Mouse (Mus musculus) kidney, adult 8-10 months (tissue): ENCODE data around the gene Nadk.
"Not testable (repeated sequence)": the region's sequence is repeated elsewhere in the genome, so short reads cannot be mapped to it uniquely, and the experiment has no call there.

ENCODE experiments used
- DNase-seq, 2 experiments: peaks; one replicate each; pipeline ENCODE4 v3.0.0; 2022

The Nadk gene

DNA sequence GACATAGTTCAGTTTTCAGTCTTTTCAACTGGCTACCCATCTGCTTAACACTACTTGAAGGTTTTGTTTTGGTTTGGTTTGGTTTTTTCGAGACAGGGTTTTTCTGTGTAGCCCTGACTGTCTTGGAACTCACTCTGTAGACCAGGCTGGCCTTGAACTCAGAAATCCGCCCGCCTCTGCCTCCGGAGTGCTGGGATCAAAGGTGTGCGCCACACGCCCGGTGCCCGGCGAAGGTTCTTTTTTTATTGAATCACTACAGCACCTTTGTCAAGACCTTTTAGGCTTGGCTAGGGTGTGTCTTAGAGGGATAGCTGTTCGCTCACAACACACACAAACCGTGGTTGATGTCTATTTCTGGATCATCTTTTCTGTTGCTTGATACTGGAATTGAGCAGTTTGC is 8.1 kb downstream of the Nadk start:
- not testable (repeated sequence) for DNase-seq

GRCm38 (mm10) chr4:155571442-155571841 is 9.3 kb downstream of the Nadk start:
- no peak for DNase-seq

DNA sequence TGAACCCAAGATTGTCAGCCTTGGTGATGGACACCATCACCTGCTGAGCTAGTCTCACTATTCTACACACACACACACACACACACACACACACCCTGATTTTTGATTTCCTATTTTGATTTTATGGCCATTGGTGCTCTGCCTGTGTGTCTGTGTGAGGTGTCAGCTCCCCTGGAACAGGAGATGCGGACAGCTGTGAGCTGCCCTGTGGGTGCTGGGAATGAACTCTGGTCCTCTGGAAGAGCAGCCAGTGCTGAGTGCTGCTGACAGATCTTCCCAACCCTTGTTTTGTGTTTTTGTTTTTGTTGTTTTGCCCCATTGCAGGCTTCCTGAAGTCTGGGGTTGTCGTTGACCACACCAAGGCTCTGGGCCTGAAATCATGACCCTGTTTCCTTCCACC is 11.0 kb downstream of the Nadk start:
- no peak for DNase-seq

DNA sequence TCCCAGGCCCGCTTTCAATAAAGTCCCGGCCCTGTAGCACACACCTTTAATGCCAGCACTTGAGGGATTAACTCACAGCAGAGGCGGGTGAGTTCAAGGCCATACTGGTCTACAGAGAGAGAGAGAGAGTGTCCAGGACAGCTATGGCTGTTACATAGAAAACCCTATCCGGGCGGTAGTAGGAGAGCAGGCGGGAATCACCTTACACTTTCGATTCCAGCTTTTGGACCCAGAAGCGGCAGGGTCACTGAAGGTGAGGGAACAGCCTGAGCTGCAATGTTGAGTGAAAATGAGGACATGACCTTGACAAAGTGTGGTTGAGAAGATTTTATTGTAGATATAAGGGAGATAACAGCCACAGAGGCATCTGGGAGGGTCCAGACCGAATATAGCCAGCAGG is 11.7 kb downstream of the Nadk start:
- no peak for DNase-seq

DNA sequence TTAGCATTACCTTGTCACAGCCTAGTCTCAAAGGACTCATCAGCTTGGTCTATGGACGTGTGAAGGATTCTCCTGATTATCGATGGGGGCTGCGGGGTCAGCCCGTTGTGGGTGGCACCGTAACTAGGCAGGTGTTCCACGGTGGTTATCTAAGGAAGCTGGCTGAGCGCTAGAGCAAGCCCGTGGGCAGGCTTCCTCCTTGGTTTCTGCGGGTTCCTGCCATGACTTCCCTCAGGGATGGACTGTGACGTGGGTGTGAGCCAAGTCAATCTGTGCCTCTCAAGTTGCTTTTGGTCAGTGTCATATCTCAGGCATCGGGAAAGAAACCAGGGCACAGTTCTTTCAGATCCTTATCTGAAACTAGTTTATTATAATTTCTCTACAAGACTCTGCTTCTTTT is 12.8 kb downstream of the Nadk start:
- no peak for DNase-seq

DNA sequence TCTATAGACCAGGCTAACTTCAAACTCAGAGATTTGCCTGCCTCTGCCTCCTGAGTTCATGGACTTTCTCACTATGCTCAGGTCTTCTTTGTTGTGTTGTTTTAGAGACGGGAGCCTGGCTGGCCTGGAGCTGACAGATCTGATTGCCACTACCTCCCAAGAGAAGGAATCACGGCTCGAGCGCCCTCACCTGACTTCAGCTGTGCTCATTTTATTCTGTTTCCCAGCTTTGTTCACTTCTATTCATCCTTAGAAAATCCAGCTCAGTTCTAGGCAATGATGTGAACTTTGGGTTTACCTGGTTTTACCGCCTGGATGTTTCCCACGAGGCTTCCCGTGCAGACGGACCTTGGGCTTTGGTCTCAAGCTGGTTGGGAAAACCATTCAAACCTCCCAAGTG is 13.3 kb downstream of the Nadk start:
- no peak for DNase-seq

GRCm38 (mm10) chr4:155577132-155577531 is 15.0 kb downstream of the Nadk start:
- peak in 1 of 2 experiments; percentile 57 for DNase-seq

DNA sequence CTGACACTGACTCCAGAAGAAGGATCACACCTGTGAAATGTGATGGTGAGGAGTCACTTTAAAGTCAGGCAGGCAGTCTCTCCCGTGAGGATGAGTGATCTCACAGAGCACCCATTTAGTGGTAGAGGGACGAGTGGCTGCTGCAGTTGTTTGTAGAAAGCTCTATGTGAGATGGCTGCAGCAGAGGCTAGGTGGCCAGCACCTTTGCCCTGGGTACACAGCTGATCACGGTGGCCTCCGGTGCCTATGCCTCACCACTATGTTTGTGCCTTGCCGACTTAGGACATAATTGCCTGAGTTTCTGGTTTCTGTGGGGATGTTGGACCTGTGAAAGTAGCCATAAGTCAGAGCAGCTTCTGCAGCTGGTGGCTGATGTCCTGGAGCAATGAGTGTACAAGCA is 15.6 kb downstream of the Nadk start:
- no peak for DNase-seq

DNA sequence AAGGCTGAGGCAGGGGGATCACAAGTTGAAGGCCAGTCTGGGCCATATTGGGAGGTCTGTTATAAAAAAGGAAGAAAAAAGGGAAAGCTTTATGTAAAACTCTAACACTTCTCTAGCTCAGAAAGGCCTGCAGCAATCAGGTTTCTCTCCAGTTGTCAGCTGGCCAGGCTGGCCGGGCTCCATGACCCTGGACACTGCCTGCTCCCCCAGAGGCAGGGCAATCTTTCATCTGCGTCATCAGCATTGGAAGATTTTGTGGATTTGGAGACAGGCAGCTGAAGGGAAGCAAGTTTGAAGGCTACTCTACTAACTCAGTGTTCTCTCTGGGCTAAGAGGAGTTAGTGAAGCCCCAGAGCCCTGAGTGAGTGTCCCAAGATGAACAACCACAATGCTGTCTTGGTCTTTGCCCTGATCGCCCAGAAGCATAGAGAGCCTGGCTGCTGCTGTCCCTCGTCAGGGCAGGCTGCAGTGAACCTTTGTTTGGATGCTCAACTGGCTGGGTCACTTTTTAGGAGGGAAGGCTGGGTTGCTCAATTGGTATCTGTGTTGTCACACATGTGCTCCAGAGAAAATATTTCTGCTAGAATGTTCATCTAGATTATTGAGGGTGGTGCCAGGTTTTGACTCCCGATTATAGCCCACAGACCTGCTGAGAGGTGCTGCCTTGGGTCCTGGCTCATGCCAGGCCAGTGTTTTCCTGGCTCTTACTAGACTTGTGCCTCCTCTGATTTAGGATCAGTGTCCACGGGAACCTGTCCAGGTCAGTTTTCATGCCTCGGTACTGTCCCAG is 16.4 kb downstream of the Nadk start:
- DNase-seq: peak; percentile 64 to 70

DNA sequence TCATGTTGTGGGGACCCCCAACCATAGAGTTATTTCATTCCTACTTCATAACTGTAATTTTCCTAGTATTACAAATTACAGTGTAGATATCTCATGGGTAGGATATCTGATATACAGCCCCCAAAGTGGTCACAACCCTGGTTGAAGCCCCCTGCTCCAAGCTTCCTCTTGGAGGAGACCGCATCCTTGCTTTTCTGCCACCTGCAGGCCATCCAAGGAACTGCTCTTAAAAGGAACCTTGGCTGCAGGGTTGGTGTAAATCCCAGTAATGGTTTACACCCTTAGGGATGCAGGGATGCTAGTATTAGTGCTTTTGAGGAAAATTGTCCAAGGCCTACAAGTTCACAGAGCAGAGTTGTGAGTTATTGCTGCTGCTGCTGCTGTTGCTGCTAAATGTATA is 18.2 kb downstream of the Nadk start:
- peak in 1 of 2 experiments; percentile 59 for DNase-seq

DNA sequence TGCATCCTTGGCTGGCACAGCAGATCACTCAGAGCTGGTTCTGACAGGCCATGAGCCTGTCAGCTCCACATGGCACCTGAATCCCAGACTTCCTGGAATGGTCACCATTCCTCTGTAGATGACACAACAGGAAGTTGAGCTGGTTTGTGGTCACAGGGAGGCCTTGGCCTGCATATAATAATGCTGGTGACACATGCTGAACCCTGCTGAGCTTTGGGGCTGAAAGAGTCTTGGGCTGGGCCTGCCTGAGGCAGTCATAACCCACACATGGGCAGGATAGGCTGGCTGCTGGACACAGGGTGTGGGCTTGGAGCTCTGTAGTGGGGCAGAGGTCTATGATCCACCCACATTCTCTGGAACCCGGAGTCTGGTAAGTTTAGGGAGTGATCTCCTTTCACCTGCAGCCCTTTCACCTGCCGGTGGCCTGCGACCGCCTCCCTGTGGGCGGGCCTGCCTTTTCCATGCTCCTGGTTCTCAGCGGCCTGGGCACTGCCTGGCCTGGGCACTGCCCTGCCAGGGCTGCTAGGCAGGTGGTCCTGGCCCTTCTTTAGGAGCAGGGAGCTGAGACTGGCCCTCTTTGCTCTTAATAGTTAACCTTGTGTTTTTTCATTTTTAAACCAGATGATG is 20.2 kb downstream of the Nadk start:
- DNase-seq: no peak

DNA sequence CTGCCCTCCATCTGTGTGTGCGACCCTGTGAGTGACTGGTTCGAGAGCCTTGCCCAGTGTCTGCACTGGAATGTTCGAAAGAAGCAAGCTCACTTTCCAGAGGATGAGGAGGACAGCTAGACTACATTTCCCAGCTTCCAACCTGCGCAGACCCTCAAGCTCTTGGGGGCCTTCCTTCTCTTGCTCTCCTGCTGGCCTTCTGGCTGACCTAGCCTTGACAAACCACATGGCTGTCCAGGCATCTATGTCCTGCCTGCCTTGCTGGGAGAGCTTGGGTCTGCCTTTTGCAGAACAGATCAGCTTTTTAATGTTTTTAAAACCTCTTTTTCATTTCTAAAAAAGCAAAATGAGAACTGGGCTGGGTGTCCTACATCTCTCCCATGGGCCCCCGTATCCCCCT is 27.2 kb downstream of the Nadk start:
- no peak for DNase-seq

DNA sequence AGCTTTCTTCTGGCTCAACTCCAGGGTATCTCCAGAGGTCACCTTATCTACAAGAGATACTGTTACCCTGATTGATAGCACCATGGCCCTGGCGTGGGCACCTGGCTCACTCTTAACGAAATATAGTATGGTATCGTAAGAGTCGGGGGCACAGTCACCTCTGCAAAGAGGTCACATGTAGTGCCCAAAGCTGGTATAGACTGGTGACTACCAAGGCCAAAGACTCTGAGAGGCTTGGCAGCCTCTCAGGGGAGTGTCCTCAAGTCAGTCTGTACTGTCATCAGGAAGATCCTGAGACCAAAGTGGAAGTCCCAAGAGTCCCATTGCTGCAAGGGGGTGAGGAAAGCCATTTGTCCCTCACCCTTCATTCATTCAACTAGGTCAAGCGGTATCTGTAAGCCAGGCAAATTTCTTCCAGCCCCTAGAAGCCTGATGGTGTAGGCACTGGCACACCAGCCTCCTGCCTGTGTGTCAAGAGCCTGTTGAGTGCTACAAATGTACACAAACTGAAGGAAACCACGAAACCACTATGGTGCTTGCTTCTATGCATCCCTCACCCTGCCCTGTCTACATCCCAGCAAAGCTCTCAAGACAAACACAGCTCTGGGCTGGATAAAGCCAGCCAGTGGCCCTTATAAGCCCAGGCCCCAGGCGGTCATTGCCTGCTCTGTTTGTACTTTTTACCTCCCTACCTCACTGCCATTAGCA is 29.0 kb downstream of the Nadk start:
- no peak for DNase-seq

DNA sequence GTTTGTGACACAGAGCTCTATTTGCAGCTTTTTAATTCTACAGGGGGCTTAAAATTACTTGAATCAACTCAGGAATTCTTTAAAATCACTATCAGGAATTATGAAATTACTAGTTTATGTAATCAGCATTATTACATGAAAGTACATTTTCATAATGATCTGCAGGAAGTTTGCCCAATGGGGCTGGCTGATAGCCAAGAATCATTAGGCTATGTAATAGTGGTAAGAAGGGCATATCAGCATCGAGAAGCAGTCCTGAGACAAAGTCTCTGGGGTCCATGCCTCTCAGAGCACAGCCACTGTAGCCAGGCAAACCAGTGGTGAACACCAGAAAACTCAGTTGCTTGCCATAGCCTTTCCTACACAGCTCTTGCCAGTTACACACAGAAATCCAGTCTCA is 31.6 kb downstream of the Nadk start:
- no peak for DNase-seq

DNA sequence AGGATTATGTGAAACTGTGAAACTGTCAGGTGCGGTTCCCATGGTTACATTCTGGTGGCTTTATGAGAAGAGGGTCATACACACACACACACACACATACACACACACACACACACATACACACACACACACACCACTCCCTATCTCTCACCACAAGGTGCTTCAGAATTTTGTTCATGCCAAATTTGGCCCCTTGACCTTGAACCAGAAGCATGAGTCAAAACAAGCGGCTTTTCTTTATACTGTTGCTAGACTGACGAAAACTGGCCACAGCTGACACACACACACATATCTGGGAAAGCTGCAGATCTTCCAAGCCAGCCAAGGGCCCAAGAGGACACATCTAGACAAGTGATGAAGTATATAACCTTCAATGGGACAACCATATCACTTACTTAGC is 33.6 kb downstream of the Nadk start:
- no peak for DNase-seq

GRCm38 (mm10) chr4:155596606-155597005 is 34.4 kb downstream of the Nadk start:
- no peak for DNase-seq

DNA sequence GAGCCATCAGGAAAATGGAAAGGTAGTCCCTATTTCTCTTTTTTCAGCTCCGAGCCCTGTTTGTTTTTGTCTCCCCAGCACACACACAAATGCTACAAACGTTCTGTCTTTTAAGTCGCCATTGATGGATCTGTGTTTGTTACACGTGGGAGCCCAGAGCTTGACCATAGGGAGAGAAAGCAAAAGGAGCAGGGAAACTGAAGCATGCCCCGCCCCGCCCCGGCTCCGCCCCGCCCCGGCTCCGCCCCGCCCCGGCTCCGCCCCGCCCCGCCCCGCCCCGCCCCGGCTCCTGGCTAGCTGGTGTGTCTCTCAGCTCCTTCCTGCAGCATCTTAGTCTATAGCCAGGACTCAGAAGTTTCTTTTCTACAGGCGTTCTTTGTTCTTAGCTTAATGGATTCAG is 36.4 kb downstream of the Nadk start:
- no peak for DNase-seq

DNA sequence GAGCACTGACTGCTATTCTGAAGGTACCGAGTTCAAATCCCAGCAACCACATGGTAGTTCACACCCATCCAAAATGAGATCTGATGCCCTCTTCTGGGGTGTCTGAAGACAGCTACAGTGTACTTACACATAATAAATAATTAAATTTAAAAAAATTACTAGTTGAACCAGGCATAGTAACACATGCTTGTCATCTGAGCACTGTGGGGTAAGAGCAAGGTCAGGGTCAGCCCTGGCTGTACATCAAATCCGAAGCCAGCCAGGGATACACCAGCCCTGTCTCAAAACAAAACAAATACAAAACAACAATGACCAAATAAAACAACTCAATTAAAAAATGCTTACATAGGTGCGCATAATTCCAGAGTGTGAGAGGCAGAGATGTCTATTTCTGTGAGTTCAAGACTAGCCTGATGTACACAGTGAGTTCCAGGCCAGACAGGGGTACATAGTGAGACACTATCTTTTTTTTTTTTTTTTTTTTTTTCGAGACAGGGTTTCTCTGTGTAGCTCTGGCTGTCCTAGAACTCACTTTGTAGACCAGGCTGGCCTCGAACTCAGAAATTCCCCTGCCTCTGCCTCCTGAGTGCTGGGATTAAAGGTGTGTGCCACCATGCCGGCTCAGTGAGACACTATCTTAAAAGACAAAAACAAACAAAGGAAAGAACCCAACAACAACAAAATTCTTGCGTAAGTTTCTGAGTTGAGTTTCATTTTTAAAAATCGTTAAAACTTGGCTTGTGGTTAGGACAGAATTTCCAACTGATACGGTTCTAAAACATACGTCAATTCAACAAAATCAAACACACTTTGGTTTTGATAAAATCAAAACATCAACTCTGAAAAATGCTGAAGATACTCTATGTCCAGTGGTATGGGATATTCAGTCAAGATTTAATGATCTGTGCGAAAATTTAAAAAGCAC is 38.0 kb downstream of the Nadk start:
- no peak for DNase-seq

GRCm38 (mm10) chr4:155601091-155601996 is 39.2 kb downstream of the Nadk start, which contains the start of gene Slc35e2:
Slc35e2 (plus strand) TSS chr4:155601416.
- peak; percentile 89 to 91 for DNase-seq

- no peak for DNase-seq
Measured at GRCm38 (mm10) chr4:155601997-155602456, 39.8 kb downstream of the Nadk start.

DNA sequence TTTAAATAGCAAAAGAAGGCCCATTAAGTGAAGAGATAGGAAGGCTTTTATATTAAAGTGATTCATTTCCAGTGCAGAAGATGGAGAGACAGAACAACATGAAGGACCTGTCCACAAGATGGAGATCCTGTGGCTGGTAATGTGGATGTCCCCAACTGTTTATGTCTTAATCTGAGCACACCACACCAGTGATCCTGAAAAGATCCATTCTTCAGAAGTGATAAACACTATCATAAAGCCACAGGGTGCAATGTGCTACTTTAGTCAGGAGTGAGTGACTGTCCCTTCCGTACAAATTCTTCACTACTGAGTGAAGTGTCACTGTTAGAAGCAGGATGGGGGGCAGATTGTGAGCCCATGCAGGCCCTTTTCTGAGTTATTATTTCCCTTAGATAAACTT is 40.6 kb downstream of the Nadk start:
- DNase-seq: no peak

DNA sequence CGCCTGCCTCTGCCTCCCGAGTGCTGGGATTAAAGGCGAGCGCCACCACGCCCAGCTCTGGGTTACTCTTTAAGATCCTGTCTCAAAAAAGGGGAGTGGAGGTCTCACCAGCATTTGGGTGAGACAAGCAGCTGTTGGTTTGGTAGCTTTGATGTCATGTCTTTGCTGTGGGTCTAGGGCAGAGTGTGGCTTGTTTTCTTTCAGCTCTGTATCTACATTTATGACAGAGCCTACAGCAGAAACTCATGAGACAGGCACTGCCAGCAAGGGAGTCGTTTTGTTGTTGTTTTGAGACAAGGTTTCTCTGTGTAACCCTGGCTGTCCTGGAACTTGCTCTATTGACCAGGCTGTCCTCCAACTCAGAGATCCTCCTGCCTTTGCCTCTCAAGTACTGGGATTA is 41.6 kb downstream of the Nadk start:
- DNase-seq: no peak
